Comparison of ENCODE assay signal across 9 mouse cellular contexts in genomic region chr2:163481539-163482029, GRCm38 (mm10). TPM values are rescaled to one million over a fixed set of nuclear protein-coding genes. Genes with fewer than 3 reads are reported as not detected.
DNase-seq lines count a peak whose midpoint lies in the region; ATAC-seq and TF ChIP-seq lines count a peak whose summit lies in the region.
"Had no signal": no experiment of that assay in that cellular context is flagged by ENCODE, and none has a peak within 500 bp of the region (broad histone marks: within the 10 kb centered on the region; RNA-seq: fewer than 3 reads in every experiment).

No protein-coding gene starts in this region.

- TF ChIP-seq CTCF in kidney, postnatal 0 days (IDR thresholded peaks at IDR 0.05; ENCODE audit: low read depth): peak; percentile 57

- peak overlapping the region; percentile 43; the same call in 1 of the 2 replicates for H3K9ac ChIP-seq in forebrain, embryonic 13.5 days
- H3K9ac ChIP-seq in kidney, postnatal 0 days (ENCODE audit: low read depth, low read length): no peak overlapping the region

- H3K27me3 ChIP-seq in heart, embryonic 10.5 days (ENCODE audit: insufficient read depth, poor library complexity, severe bottlenecking): peaks cover 36% of the 10 kb centered on the region
- peaks cover 21% of the 10 kb centered on the region for H3K27me3 ChIP-seq in forebrain, embryonic 13.5 days
- peaks cover 4% of the 10 kb centered on the region for H3K27me3 ChIP-seq in kidney, postnatal 0 days (ENCODE audit: insufficient read depth, low read length)

- ATAC-seq in forebrain, embryonic 13.5 days: no peak
- ATAC-seq in kidney, postnatal 0 days (replicated peaks; ENCODE audit: low FRiP score, low read depth): peak; percentile 77
- ATAC-seq in megakaryocyte-erythroid progenitor cell, adult 5-6 weeks (replicated peaks; ENCODE audit: low FRiP score, low TSS enrichment, poor library complexity, severe bottlenecking): 0 out of 2 replicates have a peak, but pooled peaks have one; percentile 44
- ATAC-seq in cerebellum, adult (ENCODE audit: insufficient number of reproducible peaks, low FRiP score, low TSS enrichment): no peak

- H3K27ac ChIP-seq in heart, embryonic 10.5 days: no peak overlapping the region
- no peak overlapping the region for H3K27ac ChIP-seq in forebrain, embryonic 13.5 days
- peak overlapping the region; percentile 52; the same call in 1 of the 2 replicates for H3K27ac ChIP-seq in kidney, postnatal 0 days

- no peaks in the 10 kb centered on the region for H3K36me3 ChIP-seq in heart, embryonic 10.5 days
- no peaks in the 10 kb centered on the region for H3K36me3 ChIP-seq in forebrain, embryonic 13.5 days (ENCODE audit: poor library complexity, severe bottlenecking)
- H3K36me3 ChIP-seq in kidney, postnatal 0 days (ENCODE audit: insufficient read depth, low read length): no peaks in the 10 kb centered on the region

- WGBS in heart, embryonic 10.5 days: 2% methylated on average over 21 of the region's 21 CpGs
- under 1% methylated on average over 21 of the region's 21 CpGs for WGBS in forebrain, embryonic 13.5 days
- 4% methylated on average over 21 of the region's 21 CpGs for WGBS in kidney, postnatal 0 days

- peak overlapping the region; percentile 44 for H3K4me2 ChIP-seq in forebrain, embryonic 13.5 days
- peak overlapping the region; percentile 51 for H3K4me2 ChIP-seq in kidney, postnatal 0 days (ENCODE audit: low read length)

- peak overlapping the region; percentile 50 for H3K4me3 ChIP-seq in heart, embryonic 10.5 days
- peak overlapping the region; percentile 1; the same call in 1 of the 2 replicates for H3K4me3 ChIP-seq in forebrain, embryonic 13.5 days
- H3K4me3 ChIP-seq in kidney, postnatal 0 days (replicated peaks; ENCODE audit: low read depth, low read length): peak overlapping the region; percentile 22

- no peak for DNase-seq in heart, embryonic 10.5 days (ENCODE audit: low spot score)
- no peak for DNase-seq in heart, postnatal 4 days
- DNase-seq in kidney, postnatal 0 days (ENCODE audit: low spot score): peak; percentile 29
- no peak for DNase-seq in cerebellum, adult 18-20 months
- DNase-seq in natural killer cell, adult 2 months (ENCODE audit: low spot score in 2 of 2): no peak

- H3K4me1 ChIP-seq in heart, embryonic 10.5 days: peaks cover 14% of the 10 kb centered on the region
- peaks cover 5% of the 10 kb centered on the region; the same call in 1 of the 2 replicates for H3K4me1 ChIP-seq in forebrain, embryonic 13.5 days
- H3K4me1 ChIP-seq in kidney, postnatal 0 days (replicated peaks; ENCODE audit: insufficient read depth, low read length): no peaks in the 10 kb centered on the region

- H3K9me3 ChIP-seq in heart, embryonic 10.5 days: no peaks in the 10 kb centered on the region
- no peaks in the 10 kb centered on the region for H3K9me3 ChIP-seq in forebrain, embryonic 13.5 days (replicated peaks)
- H3K9me3 ChIP-seq in kidney, postnatal 0 days (replicated peaks; ENCODE audit: low read length): no peaks in the 10 kb centered on the region

RNA-seq across cellular contexts. Expression of gene Fitm2, which starts 9.2 kb away (rescaled TPM):
- polyA plus RNA-seq in heart, embryonic 10.5 days (2016; fragmentation: Nextera tagmentation; extraction: Ambion mirVana): 13.0 and 19.2 TPM in 2 replicates
- 10 to 100 TPM; 27.8 to 28.1 TPM for total RNA-seq in heart, postnatal 4 days (2021)
- polyA plus RNA-seq in forebrain, embryonic 13.5 days (2015; fragmentation: Nextera tagmentation; extraction: Ambion mirVana): 10.2 and 11.0 TPM in 2 replicates
- polyA plus RNA-seq in kidney, postnatal 0 days (2015; fragmentation: Nextera tagmentation; extraction: Ambion mirVana): 10.3 and 10.4 TPM in 2 replicates
- 3.3 and 6.6 TPM in 2 replicates for total RNA-seq in megakaryocyte-erythroid progenitor cell, adult 5-6 weeks (2014; fragmentation: Nextera tagmentation)
- total RNA-seq in megakaryocyte-erythroid progenitor cell, adult 5-6 weeks (2017): 6.2 and 8.8 TPM in 2 replicates

RNA-seq across cellular contexts. Expression of gene R3hdml, which starts 10.5 kb away (rescaled TPM):
- polyA plus RNA-seq in heart, embryonic 10.5 days (2016; fragmentation: Nextera tagmentation; extraction: Ambion mirVana): 0.20 TPM in 1 of 2 replicates, not detected in the other
- total RNA-seq in heart, postnatal 4 days (2021): not detected
- 0.16 TPM in 1 of 2 replicates, not detected in the other for polyA plus RNA-seq in forebrain, embryonic 13.5 days (2015; fragmentation: Nextera tagmentation; extraction: Ambion mirVana)
- polyA plus RNA-seq in kidney, postnatal 0 days (2015; fragmentation: Nextera tagmentation; extraction: Ambion mirVana): 27.4 and 29.8 TPM in 2 replicates
- not detected in 2 replicates for total RNA-seq in megakaryocyte-erythroid progenitor cell, adult 5-6 weeks (2014; fragmentation: Nextera tagmentation)
- not detected in 2 replicates for total RNA-seq in megakaryocyte-erythroid progenitor cell, adult 5-6 weeks (2017)
- polyA plus RNA-seq: gonadal fat pad, adult 2 months had no signal

RNA-seq across cellular contexts. Expression of gene Hnf4a, which starts 25.0 kb away (rescaled TPM):
- 0.02 and 4.4 TPM in 2 replicates for polyA plus RNA-seq in heart, embryonic 10.5 days (2016; fragmentation: Nextera tagmentation; extraction: Ambion mirVana)
- total RNA-seq in heart, postnatal 4 days (2021): not detected
- not detected in 2 replicates for polyA plus RNA-seq in forebrain, embryonic 13.5 days (2015; fragmentation: Nextera tagmentation; extraction: Ambion mirVana)
- 21.6 and 24.3 TPM in 2 replicates for polyA plus RNA-seq in kidney, postnatal 0 days (2015; fragmentation: Nextera tagmentation; extraction: Ambion mirVana)
- total RNA-seq in megakaryocyte-erythroid progenitor cell, adult 5-6 weeks (2014; fragmentation: Nextera tagmentation): 0.31 TPM in 1 of 2 replicates, not detected in the other
- 0.56 and 0.84 TPM in 2 replicates for total RNA-seq in megakaryocyte-erythroid progenitor cell, adult 5-6 weeks (2017)

RNA-seq across cellular contexts. Expression of gene Gdap1l1, which starts 43.3 kb away (rescaled TPM):
- polyA plus RNA-seq in heart, embryonic 10.5 days (2016; fragmentation: Nextera tagmentation; extraction: Ambion mirVana): 0.21 and 1.1 TPM in 2 replicates
- not detected for total RNA-seq in heart, postnatal 4 days (2021)
- 79.5 and 82.0 TPM in 2 replicates for polyA plus RNA-seq in forebrain, embryonic 13.5 days (2015; fragmentation: Nextera tagmentation; extraction: Ambion mirVana)
- polyA plus RNA-seq in kidney, postnatal 0 days (2015; fragmentation: Nextera tagmentation; extraction: Ambion mirVana): 0.64 and 0.74 TPM in 2 replicates
- not detected in 2 replicates for total RNA-seq in megakaryocyte-erythroid progenitor cell, adult 5-6 weeks (2014; fragmentation: Nextera tagmentation)
- not detected in 2 replicates for total RNA-seq in megakaryocyte-erythroid progenitor cell, adult 5-6 weeks (2017)

RNA-seq across cellular contexts. Expression of gene Oser1, which starts 57.1 kb away (rescaled TPM):
- polyA plus RNA-seq in heart, embryonic 10.5 days (2016; fragmentation: Nextera tagmentation; extraction: Ambion mirVana): 65.0 and 74.3 TPM in 2 replicates
- total RNA-seq in heart, postnatal 4 days (2021): 10 to 100 TPM; 21.6 to 24.2 TPM
- polyA plus RNA-seq in forebrain, embryonic 13.5 days (2015; fragmentation: Nextera tagmentation; extraction: Ambion mirVana): 80.1 and 83.3 TPM in 2 replicates
- 74.9 and 78.2 TPM in 2 replicates for polyA plus RNA-seq in kidney, postnatal 0 days (2015; fragmentation: Nextera tagmentation; extraction: Ambion mirVana)
- 24.6 and 25.8 TPM in 2 replicates for total RNA-seq in megakaryocyte-erythroid progenitor cell, adult 5-6 weeks (2014; fragmentation: Nextera tagmentation)
- total RNA-seq in megakaryocyte-erythroid progenitor cell, adult 5-6 weeks (2017): 46.6 and 53.5 TPM in 2 replicates

Comparison
In these comparisons a context has a peak if more than half of its experiments do, and no peak if none do; other contexts are left out.
1. ATAC-seq: peak in kidney, postnatal 0 days (single experiment) and megakaryocyte-erythroid progenitor cell, adult 5-6 weeks (single experiment); none in forebrain, embryonic 13.5 days (single experiment) and cerebellum, adult (single experiment).
2. RNA of gene R3hdml, which starts 10.5 kb away (polyA plus RNA-seq): 27.4 to 29.8 TPM in kidney, postnatal 0 days; 0.20 TPM in heart, embryonic 10.5 days and 0.16 TPM in forebrain, embryonic 13.5 days; every median in the first group is over 10 times any median in the second.
3. Peak in every context shown above with its lines, with median percentiles within 50 percentile points of each other: H3K4me3 ChIP-seq.